Mouse (Mus musculus): ENCODE measurements around the gene Borcs5.

- TF ChIP-seq POLR2A (IDR thresholded peaks at IDR 0.05; ENCODE audit: insufficient read depth, low read length), result no peak
- no peak for TF ChIP-seq CTCF (IDR thresholded peaks at IDR 0.05; ENCODE audit: low read depth, low read length)
Measured at GRCm38 (mm10) chr6:134678037-134678436, 38.7 kb downstream of the Borcs5 start.
